Mouse (Mus musculus): ENCODE results near the gene Elp5. TPM values are rescaled to one million over a fixed set of nuclear protein-coding genes. Genes with fewer than 3 reads are reported as not detected.

Gene Elp5
- total and polyA plus RNA-seq, 2 experiments from 2014 or later = 115 to 187 TPM

GRCm38 (mm10) chr11:69981141-69981762 lies 1.1 kb downstream of the Elp5 start, which contains the start of gene Ctdnep1:
Ctdnep1 (plus strand) TSS chr11:69981156.
- ATAC-seq (no peak), DNase-seq (peak; percentile 28)
- Histone ChIP-seq H3K36me3 (ENCODE audit: insufficient read depth) (peaks cover 28% of the 10 kb centered on the region), H3K27ac (ENCODE audit: low read depth, low read length) (peak within 1 kb of the TSS; percentile 99), H3K9ac (peak within 1 kb of the TSS; percentile 95), H3K4me2 (ENCODE audit: low read depth) (peak within 1 kb of the TSS; percentile 89), H3K27me3 (ENCODE audit: insufficient read depth, low read length) (no peaks in the 10 kb centered on the region), H3K4me3 (ENCODE audit: low read depth, low read length) (peak within 1 kb of the TSS; percentile 89), H3K4me1 (ENCODE audit: insufficient read depth) (peaks cover 14% of the 10 kb centered on the region), H3K9me3 (ENCODE audit: low read length) (no peaks in the 10 kb centered on the region)
- no peak for TF ChIP-seq CTCF (IDR thresholded peaks at IDR 0.05; ENCODE audit: low read depth)
- under 1% methylated on average over 41 of the region's 43 CpGs for WGBS

GRCm38 (mm10) chr11:69980196-69981140 lies 1.8 kb downstream of the Elp5 start:
- peaks cover 14% of the 10 kb centered on the region for H3K4me1 ChIP-seq (ENCODE audit: insufficient read depth)
- H3K4me2 ChIP-seq (ENCODE audit: low read depth) = peak overlapping the region; percentile 89
- no peaks in the 10 kb centered on the region for H3K9me3 ChIP-seq (ENCODE audit: low read length)
- peaks cover 31% of the 10 kb centered on the region for H3K36me3 ChIP-seq (ENCODE audit: insufficient read depth)
- peak; percentile 96 for ATAC-seq
- no peak for TF ChIP-seq CTCF (IDR thresholded peaks at IDR 0.05; ENCODE audit: low read depth)
- H3K27ac ChIP-seq (ENCODE audit: low read depth, low read length) = peak overlapping the region; percentile 99
- under 1% methylated on average over 40 of the region's 60 CpGs for WGBS
- H3K27me3 ChIP-seq (ENCODE audit: insufficient read depth, low read length) = no peaks in the 10 kb centered on the region
- peak overlapping the region; percentile 95 for H3K9ac ChIP-seq
- peak overlapping the region; percentile 89 for H3K4me3 ChIP-seq (ENCODE audit: low read depth, low read length)
- peak; percentile 99 for DNase-seq

GRCm38 (mm10) chr11:69979827-69980195 lies 2.5 kb downstream of the Elp5 start:
- WGBS = 3% methylated on average over 16 of the region's 16 CpGs
- ATAC-seq (no peak), DNase-seq (no peak)
- Histone ChIP-seq H3K9ac (peak overlapping the region; percentile 95), H3K27ac (ENCODE audit: low read depth, low read length) (peak overlapping the region; percentile 99), H3K4me3 (ENCODE audit: low read depth, low read length) (peak overlapping the region; percentile 89), H3K9me3 (ENCODE audit: low read length) (no peaks in the 10 kb centered on the region), H3K27me3 (ENCODE audit: insufficient read depth, low read length) (no peaks in the 10 kb centered on the region), H3K4me2 (ENCODE audit: low read depth) (peak overlapping the region; percentile 89), H3K4me1 (ENCODE audit: insufficient read depth) (peaks cover 14% of the 10 kb centered on the region), H3K36me3 (ENCODE audit: insufficient read depth) (peaks cover 32% of the 10 kb centered on the region)
- TF ChIP-seq CTCF (IDR thresholded peaks at IDR 0.05; ENCODE audit: low read depth) = no peak

- no peak for ATAC-seq
- H3K27ac ChIP-seq (ENCODE audit: low read depth, low read length) = no peak overlapping the region
- no peaks in the 10 kb centered on the region for H3K9me3 ChIP-seq (ENCODE audit: low read length)
- no peak for DNase-seq
- no peak overlapping the region for H3K9ac ChIP-seq
- WGBS = 90% methylated on average over 4 of the region's 4 CpGs
- peaks cover 3% of the 10 kb centered on the region; the same call in 1 of the 2 replicates for H3K4me1 ChIP-seq (ENCODE audit: insufficient read depth)
- H3K4me3 ChIP-seq (ENCODE audit: low read depth, low read length) = no peak overlapping the region
- no peak overlapping the region for H3K4me2 ChIP-seq (ENCODE audit: low read depth)
- no peak for TF ChIP-seq CTCF (IDR thresholded peaks at IDR 0.05; ENCODE audit: low read depth)
- peaks cover 52% of the 10 kb centered on the region for H3K36me3 ChIP-seq (ENCODE audit: insufficient read depth)
- H3K27me3 ChIP-seq (ENCODE audit: insufficient read depth, low read length) = no peaks in the 10 kb centered on the region
These were observed 6.0 kb downstream of the Elp5 start for GRCm38 (mm10) chr11:69976271-69976670.

- Histone ChIP-seq H3K4me3 (ENCODE audit: low read depth, low read length) (no peak overlapping the region), H3K36me3 (ENCODE audit: insufficient read depth) (peaks cover 60% of the 10 kb centered on the region), H3K27me3 (ENCODE audit: insufficient read depth, low read length) (no peaks in the 10 kb centered on the region), H3K27ac (ENCODE audit: low read depth, low read length) (no peak overlapping the region), H3K4me1 (ENCODE audit: insufficient read depth) (peaks cover 3% of the 10 kb centered on the region; the same call in 1 of the 2 replicates), H3K9ac (no peak overlapping the region), H3K4me2 (ENCODE audit: low read depth) (no peak overlapping the region), H3K9me3 (ENCODE audit: low read length) (no peaks in the 10 kb centered on the region)
- ATAC-seq (no peak), DNase-seq (no peak)
- TF ChIP-seq CTCF (IDR thresholded peaks at IDR 0.05; ENCODE audit: low read depth) = no peak
- 96% methylated on average over 2 of the region's 2 CpGs for WGBS
These were observed 7.4 kb downstream of the Elp5 start for GRCm38 (mm10) chr11:69974907-69975306.

GRCm38 (mm10) chr11:69970775-69971174 lies 11.5 kb downstream of the Elp5 start:
- DNase-seq (no peak), ATAC-seq (no peak)
- H3K27ac ChIP-seq (ENCODE audit: low read depth, low read length) = no peak overlapping the region
- H3K4me2 ChIP-seq (ENCODE audit: low read depth) = no peak overlapping the region
- peaks cover 68% of the 10 kb centered on the region for H3K36me3 ChIP-seq (ENCODE audit: insufficient read depth)
- 84% methylated on average over 3 of the region's 3 CpGs for WGBS
- no peaks in the 10 kb centered on the region for H3K9me3 ChIP-seq (ENCODE audit: low read length)
- no peak overlapping the region for H3K9ac ChIP-seq
- 0 out of 2 replicates have a peak, but pooled peaks cover 3% of the 10 kb centered on the region for H3K4me1 ChIP-seq (ENCODE audit: insufficient read depth)
- peaks cover 18% of the 10 kb centered on the region; the same call in 1 of the 2 replicates for H3K27me3 ChIP-seq (ENCODE audit: insufficient read depth, low read length)
- TF ChIP-seq CTCF (IDR thresholded peaks at IDR 0.05; ENCODE audit: low read depth) = no peak
- no peak overlapping the region for H3K4me3 ChIP-seq (ENCODE audit: low read depth, low read length)
